Mouse (Mus musculus): ENCODE results near the gene Gm10282.

The Gm10282 gene

DNA sequence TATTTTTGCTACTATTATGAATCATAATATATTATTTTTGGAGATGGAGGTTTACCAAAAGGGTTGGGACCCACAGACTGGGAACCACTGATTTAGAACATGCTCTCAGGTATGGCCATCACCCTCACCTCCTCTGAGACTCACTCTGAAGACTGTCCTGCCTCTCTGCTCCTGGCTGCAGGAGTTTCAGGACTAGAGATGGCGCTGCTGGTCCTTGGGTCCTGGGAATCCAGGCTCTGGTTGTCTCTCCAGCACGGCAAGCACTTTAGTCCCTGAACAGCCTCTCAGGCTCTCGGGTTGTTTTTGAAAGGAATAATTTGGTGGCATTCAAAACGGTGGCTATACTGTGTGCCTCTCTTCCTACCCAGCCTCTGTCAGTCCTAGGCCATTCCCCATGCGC lies 43.2 kb downstream of the Gm10282 start:
- no peak for DNase-seq (ENCODE audit: low spot score in 2 of 2)

GRCm38 (mm10) chr8:72261431-72261830 lies 43.6 kb downstream of the Gm10282 start:
- DNase-seq (ENCODE audit: low spot score in 2 of 2) = no peak

DNA sequence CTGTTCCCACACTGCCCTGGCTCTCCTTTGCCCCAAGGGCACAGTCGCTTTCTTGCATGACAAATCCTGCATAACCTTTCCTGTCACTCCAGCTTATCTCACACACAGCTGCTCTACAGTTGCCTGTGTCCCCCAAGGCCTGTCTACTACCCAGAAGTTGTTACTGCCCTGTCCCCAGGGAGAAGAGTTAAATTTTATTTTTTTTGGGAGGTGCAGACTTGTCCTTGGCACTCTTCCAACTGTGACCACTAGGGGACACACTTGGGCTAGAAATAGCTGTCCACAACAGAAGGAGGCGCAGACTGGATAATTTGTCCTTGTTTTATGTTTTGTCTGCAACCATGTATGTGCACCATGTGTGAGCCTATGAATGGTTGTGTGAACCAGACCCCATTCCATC lies 44.0 kb downstream of the Gm10282 start:
- peak; percentile 74 to 87 for DNase-seq (ENCODE audit: low spot score in 2 of 2)

DNA sequence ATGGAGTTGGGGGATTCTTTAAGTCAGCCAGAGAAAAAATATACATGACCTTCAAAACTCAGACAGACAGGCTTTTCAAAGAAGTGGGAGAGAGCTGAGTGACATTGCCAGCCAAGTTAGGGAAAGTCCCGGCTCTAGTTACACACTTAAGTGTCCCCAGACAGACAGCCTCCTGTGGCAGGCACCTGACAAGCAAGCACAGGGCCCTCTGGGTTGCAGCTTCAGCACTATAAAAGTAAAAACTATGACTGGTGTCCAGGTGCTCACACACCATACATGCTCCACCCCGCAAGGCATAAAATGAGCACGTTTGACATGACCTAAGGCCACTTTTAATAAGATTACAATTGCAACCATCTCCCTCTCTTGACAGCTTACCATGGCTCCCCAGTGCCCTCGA lies 44.5 kb downstream of the Gm10282 start:
- DNase-seq (ENCODE audit: low spot score in 2 of 2) = no peak

- no peak for DNase-seq (ENCODE audit: low spot score in 2 of 2)
Observed at GRCm38 (mm10) chr8:72259862-72260261, 45.2 kb downstream of the Gm10282 start.

- DNase-seq (ENCODE audit: low spot score in 2 of 2) = no peak
Observed at GRCm38 (mm10) chr8:72257902-72258238, 47.2 kb downstream of the Gm10282 start.

- DNase-seq (ENCODE audit: low spot score in 2 of 2) = peak; percentile 51 to 77
Observed at GRCm38 (mm10) chr8:72257171-72257901, 47.7 kb downstream of the Gm10282 start.
